Mouse (Mus musculus): Measurements from ENCODE around the gene Dnah6.

- TF ChIP-seq CTCF (IDR thresholded peaks at IDR 0.05; ENCODE audit: control insufficient read depth, insufficient read depth, insufficient replicate concordance, low read depth, low read length) = no peak
- TF ChIP-seq POLR2A (IDR thresholded peaks at IDR 0.05; ENCODE audit: control insufficient read depth, low read depth, low read length) = no peak
Measured at GRCm38 (mm10) chr6:73038291-73038690, 183.2 kb downstream of the Dnah6 start.

Data from testis, adult 2 months (tissue).